9 mouse cellular contexts compared by ENCODE assay signal in the genomic region with DNA sequence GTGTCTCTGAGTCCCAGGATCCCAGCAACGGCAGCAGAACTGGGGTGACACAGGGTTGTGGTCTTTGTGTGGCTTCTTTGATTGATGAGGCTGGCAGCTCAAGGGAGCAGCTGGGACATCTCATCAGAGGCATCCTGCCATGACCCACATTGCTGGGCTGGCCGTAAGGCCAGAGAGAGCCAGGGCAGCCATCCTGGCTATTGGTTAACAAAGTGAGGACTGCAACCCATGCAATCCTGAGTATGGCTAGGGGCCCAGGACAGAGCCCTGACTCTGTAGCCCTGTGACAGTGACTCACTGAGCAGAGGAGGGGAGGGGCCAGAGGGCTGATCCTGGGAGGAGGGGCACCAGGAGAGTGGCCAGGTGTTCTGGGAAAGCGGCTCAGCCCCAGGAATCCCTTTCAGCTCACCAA. TPM values are rescaled to one million over a fixed set of nuclear protein-coding genes. Genes with fewer than 3 reads are reported as not detected.
DNase-seq lines count a peak whose midpoint lies in the region.
"Had no signal": no experiment of that assay in that cellular context is flagged by ENCODE, and none has a peak within 500 bp of the region (broad histone marks: within the 10 kb centered on the region; RNA-seq: fewer than 3 reads in every experiment).

No protein-coding gene starts in this region.

- intact Hi-C loops in left cerebral cortex, postnatal 4 days (cut with DNase I), result loop anchor here (10.0 kb wide), 1 partner anchor 437 kb away; no protein-coding TSS in a partner anchor
- intact Hi-C loops in left cerebral cortex, postnatal 36 days (cut with DNase I), result no loop called here
- intact Hi-C loops in gastrocnemius, postnatal 14 days (cut with DNase I; ENCODE audit: low total_unique reads), result loop anchor here (10.0 kb wide), 1 partner anchor 317 kb away; the partner anchor contains the start of gene Shb

- DNase-seq in left cerebral cortex, postnatal 4 days, result peak; percentile 21
- DNase-seq in left cerebral cortex, postnatal 36 days (ENCODE audit: low spot score in 2 of 2), result no peak
- peak; percentile 72 for DNase-seq in gastrocnemius, postnatal 14 days
- peak; percentile 77 to 82 for DNase-seq in kidney, postnatal 36 days
- peak; percentile 82 for DNase-seq in skeletal muscle tissue, adult 2 months (ENCODE audit: low read depth, low spot score)
- no peak for DNase-seq in B cell, adult 2 months
- no peak for DNase-seq in right cerebral cortex, postnatal 10 days (ENCODE audit: low spot score in 2 of 2)
- DNase-seq in frontal cortex, postnatal 10 days (ENCODE audit: low spot score in 2 of 2), result no peak

RNA-seq across cellular contexts. Expression of gene Stra6l, which starts 3.2 kb away (rescaled TPM):
- under 1 TPM; 0.16 to 0.20 TPM for total RNA-seq in left cerebral cortex, postnatal 4 days (2021)
- not detected for total RNA-seq in left cerebral cortex, postnatal 36 days (2021)
- total RNA-seq in gastrocnemius, postnatal 14 days (2021), result not detected
- total RNA-seq: MEL had no signal

RNA-seq across cellular contexts. Expression of gene Igfbpl1, which starts 24.9 kb away (rescaled TPM):
- 10 to 100 TPM; 35.5 to 36.2 TPM for total RNA-seq in left cerebral cortex, postnatal 4 days (2021)
- 1 to 10 TPM in 1 of 2 experiments, under 1 TPM in 1; 0.67 to 1.0 TPM for total RNA-seq in left cerebral cortex, postnatal 36 days (2021)
- total RNA-seq in gastrocnemius, postnatal 14 days (2021), result not detected
- total RNA-seq: MEL had no signal

RNA-seq across cellular contexts. Expression of gene Ccdc180, which starts 38.5 kb away (rescaled TPM):
- total RNA-seq in left cerebral cortex, postnatal 4 days (2021), result under 1 TPM; 0.28 to 0.79 TPM
- total RNA-seq in left cerebral cortex, postnatal 36 days (2021), result under 1 TPM; 0.12 to 0.14 TPM
- total RNA-seq in gastrocnemius, postnatal 14 days (2021), result under 1 TPM in 1 of 2 experiments, not detected in 1; 0.04 TPM

RNA-seq across cellular contexts. Expression of gene Aldh1b1, which starts 52.8 kb away (rescaled TPM):
- total RNA-seq in left cerebral cortex, postnatal 4 days (2021), result 10 to 100 TPM; 27.9 to 28.0 TPM
- 1 to 10 TPM; 4.6 to 7.1 TPM for total RNA-seq in left cerebral cortex, postnatal 36 days (2021)
- total RNA-seq in gastrocnemius, postnatal 14 days (2021), result 1 to 10 TPM in 1 of 2 experiments, under 1 TPM in 1; 1.00 to 1.5 TPM

Comparison
In these comparisons a context has a peak if more than half of its experiments do, and no peak if none do; other contexts are left out.
1. DNase-seq: peak in left cerebral cortex, postnatal 4 days (single experiment), gastrocnemius, postnatal 14 days (single experiment), kidney, postnatal 36 days (2 of 2) and skeletal muscle tissue, adult 2 months (single experiment); none in left cerebral cortex, postnatal 36 days (0 of 2), B cell, adult 2 months (0 of 2), right cerebral cortex, postnatal 10 days (0 of 2) and frontal cortex, postnatal 10 days (0 of 2).
2. RNA of gene Igfbpl1, which starts 24.9 kb away (total RNA-seq): 35.5 to 36.2 TPM in left cerebral cortex, postnatal 4 days; 0.67 to 1.0 TPM in left cerebral cortex, postnatal 36 days and not detected in gastrocnemius, postnatal 14 days; every median in the first group is over 10 times any median in the second.